Mouse (Mus musculus) spleen, adult 12 weeks (tissue): ENCODE results near the gene Mest.

Experiments used
- DNase-seq: peaks from one replicate; pipeline ENCODE4 v3.0.0; 2022; ENCODE audit warnings: low spot score

Gene Mest

GRCm38 (mm10) chr6:30723331-30723730, at the start of gene Mest:
Gene Mest (plus strand): TSS chr6:30723547.
- DNase-seq: no peak

GRCm38 (mm10) chr6:30673764-30674561, 49.4 kb upstream of the Mest start:
- DNase-seq: no peak

GRCm38 (mm10) chr6:30674714-30675280, 48.5 kb upstream of the Mest start:
- DNase-seq: no peak

GRCm38 (mm10) chr6:30675281-30675771, 48.0 kb upstream of the Mest start:
- no peak for DNase-seq

DNA sequence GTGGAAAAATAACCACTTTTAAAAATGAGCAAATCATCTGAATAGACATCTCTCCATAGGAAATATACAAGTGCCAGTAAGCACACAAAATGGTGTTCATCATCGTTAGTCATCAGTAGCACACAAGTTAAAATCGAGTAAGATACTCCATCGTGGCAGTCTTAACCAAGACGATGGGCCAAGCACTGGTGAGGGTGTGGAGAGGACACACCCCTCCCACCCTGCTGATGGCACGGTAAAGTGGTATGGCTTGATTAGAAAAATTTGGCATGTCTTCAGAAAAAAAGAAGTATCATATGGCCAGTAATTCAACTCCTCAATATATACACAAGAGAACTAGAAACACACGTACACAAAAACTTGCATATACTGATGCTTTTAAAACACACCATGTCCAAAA, 46.8 kb upstream of the Mest start:
- no peak for DNase-seq

GRCm38 (mm10) chr6:30677591-30677990, 45.8 kb upstream of the Mest start:
- no peak for DNase-seq

GRCm38 (mm10) chr6:30678482-30678881, 44.9 kb upstream of the Mest start:
- no peak for DNase-seq

- no peak for DNase-seq
Measured at GRCm38 (mm10) chr6:30679567-30679966, 43.8 kb upstream of the Mest start.

DNA sequence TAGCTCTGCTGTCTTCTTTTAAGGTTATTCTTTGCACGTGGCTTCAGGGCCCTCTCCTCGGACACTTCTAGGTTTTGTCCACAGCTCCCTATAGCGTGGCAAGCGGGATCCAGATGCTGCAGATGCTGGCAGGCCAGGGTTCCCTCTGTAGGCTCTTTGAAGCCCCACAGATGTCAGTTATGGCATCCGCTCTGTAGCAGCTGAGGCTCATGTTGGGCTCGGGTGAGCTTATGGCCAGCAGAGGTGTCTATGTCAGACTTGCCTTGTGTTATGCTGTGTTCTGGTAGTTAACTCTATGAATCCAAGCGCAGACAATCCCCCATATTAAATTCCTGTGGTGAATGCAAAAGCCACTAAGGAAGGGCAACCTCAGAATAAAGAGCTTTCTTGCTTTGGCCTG, 42.9 kb upstream of the Mest start:
- DNase-seq: no peak

DNA sequence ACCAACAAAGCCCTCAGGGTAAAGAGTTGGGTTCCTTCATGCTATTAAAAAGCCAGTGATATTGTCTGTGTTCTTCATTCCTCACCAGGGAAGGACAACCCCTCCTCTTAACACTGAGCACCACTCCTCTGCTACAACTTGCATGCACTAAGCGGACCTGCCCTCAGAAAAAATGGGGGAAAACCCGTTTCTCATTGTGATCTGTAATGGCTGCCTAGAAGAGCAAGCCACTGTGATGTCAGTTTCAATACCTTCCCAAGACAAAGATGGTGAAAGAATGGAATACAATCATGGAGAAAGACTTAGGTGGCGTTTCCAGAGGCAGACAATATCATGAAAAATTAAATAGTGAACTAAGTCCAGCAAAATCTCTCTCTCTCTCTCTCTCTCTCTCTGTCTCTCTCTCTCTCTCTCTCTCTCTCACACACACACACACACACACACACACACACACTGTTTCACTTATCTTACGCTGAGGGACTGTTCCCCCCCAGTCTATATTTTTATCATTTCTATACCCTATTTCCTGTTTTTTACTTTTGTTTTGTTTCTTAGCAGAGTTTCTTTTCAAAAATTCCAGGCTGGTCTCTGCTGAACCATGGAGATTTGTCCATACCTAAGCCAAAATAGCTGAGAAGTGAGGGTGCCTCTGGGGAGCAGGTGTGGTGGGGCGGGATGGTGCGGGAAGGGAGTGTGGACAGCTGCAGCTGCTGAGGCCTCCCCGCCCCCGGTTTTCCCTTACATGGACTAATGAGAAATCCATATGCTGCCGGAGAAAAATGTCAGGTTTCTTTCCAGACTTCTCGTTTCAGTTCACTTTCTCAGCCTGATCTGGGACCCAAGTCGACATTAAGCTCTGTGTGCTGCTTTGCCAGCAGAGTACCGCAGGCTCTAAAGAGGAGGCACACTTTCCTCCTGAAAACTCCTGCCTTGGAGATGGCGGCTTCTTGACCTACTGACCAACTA, 41.1 kb upstream of the Mest start:
- no peak for DNase-seq

GRCm38 (mm10) chr6:30684570-30684969, 38.8 kb upstream of the Mest start:
- no peak for DNase-seq

- DNase-seq: no peak
Measured at GRCm38 (mm10) chr6:30687198-30687597, 36.1 kb upstream of the Mest start.

- no peak for DNase-seq
Measured at GRCm38 (mm10) chr6:30692826-30693225, 30.5 kb upstream of the Mest start.

DNA sequence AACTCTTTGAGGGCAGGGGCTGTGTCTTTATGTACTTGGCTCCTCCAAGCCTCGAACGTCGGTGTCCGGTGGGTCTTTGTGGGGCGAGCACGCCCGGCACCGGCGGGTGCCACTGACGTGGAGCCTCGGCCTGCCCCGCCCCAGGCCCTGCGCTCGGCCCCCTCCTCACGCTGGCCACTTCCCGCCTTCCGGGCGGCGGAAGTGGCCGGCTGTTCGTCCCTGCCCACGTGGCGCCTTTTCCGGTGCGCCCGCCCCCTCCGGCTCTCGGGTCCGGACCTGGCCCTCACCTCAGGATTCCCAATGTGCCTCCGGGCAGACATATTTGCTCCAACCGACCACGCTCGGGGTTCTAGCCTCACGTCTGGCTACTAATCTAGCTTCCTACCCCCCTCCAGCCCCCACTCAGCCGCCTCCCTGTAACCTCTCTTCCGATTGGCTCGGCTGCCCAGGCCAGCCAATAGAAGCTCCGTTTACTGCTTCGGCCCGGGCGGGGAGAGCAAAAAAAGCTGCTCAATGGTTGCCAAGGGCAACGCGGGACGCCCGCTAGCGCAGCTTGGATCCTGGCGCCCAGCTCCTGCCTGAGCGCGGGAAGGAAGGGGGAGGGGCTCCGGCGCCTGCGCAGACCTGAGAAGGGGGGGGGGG, 29.9 kb upstream of the Mest start, which contains the start of gene Cep41:
Gene Cep41, minus strand, starts transcription at position 400 of the 642 bp plus-strand sequence.
- peak; percentile 94 for DNase-seq

GRCm38 (mm10) chr6:30694209-30694608, 29.1 kb upstream of the Mest start:
- DNase-seq: no peak

DNA sequence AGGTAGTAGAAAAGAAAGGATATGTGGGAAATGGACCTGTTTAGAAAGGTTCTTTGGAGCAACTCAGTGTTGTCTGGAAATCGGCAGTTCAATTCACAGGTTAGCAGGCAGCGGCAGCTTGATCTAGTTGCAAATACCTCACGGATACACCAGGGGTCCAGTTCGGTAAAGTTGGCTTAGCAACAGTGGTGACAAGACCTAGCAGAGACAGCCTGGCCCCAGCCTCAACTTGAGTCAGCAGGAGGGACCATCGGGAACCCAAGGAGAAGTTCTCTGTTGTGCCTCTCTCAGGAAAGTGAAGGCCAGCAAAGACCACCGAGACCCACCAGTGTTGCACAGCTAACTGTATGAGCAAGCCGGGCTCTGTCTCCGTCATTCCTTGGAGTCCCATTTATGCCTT, 28.2 kb upstream of the Mest start:
- DNase-seq: no peak

GRCm38 (mm10) chr6:30697464-30697863, 25.9 kb upstream of the Mest start:
- DNase-seq: no peak

GRCm38 (mm10) chr6:30698036-30698435, 25.3 kb upstream of the Mest start:
- no peak for DNase-seq

DNA sequence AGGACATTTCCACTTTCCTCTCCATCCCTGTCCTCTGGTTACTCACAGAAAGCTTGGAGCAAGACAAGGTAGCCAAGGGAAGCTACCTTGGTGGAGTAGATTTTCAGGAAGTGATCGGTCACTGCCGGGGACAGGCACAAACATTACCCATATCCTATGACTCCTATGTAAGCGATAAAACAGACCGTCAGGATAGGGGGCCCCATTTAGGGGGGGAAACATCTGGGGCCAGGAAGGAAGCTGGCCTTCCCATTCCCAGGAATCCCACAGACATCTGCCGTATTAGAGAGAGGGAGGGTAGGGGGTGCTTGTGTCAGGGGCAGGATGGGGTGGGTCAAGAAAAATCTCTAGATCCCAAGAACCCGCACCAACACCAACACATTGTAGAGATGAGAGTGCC, 23.2 kb upstream of the Mest start:
- no peak for DNase-seq

DNA sequence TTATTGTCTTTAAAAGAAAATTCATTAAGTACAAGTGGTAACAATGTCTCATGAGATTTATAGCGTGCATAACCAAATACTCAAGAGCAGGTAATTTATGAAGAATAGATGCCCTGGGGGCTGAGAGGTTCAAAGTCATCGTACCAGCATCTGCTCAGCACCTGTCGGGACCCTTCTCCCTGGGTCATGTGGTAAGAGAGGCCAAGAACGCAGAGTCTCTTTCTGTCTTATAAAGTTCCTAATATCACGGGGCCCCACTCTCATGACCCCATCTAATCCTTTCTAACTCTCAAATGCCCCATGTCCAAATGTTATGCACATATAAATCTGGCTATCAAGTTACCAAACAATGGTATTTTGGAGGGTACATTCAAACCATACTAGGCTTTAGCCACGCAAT, 20.5 kb upstream of the Mest start:
- no peak for DNase-seq

GRCm38 (mm10) chr6:30703476-30703875, 19.9 kb upstream of the Mest start:
- DNase-seq: no peak
